Mouse (Mus musculus) spleen, postnatal 4 days (tissue): ENCODE results near the gene Lpp.

Experiments
- DNase-seq, 2 experiments: peaks; one replicate each; pipeline ENCODE4 v3.0.0; 2022; ENCODE audit warnings: low spot score in 2 of 2

Gene Lpp

GRCm38 (mm10) chr16:24501628-24502294 lies 108.5 kb downstream of the Lpp start:
- DNase-seq = no peak

DNA sequence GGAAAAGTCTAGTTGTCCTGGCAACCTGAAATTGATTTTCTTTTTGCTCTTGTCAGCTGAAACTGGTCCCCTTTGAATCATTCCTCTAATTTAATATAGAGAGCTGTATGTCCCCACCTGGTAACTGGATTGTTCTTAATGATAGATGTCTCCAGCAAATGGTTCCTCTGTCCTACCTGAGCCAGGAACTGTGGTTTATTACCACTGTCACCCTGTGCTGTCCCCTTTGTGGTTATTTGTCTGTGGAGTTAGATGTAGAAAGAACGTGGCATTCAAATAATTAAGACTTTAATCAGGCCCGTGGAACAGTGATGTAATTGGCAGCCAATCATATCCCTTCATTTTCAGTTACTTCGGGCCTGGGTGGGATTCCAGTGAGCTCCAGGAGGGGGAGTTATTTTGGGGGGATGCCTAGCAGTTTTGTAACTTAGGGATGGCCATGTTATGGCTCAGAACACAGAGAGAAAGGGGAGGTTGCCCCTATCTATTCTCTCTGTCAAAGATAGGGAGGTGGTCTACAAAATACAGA lies 109.1 kb downstream of the Lpp start:
- DNase-seq = no peak

- DNase-seq = no peak
Measured at GRCm38 (mm10) chr16:24504838-24505605, 111.7 kb downstream of the Lpp start.

GRCm38 (mm10) chr16:24506237-24506636 lies 112.9 kb downstream of the Lpp start:
- no peak for DNase-seq

GRCm38 (mm10) chr16:24506740-24507139 lies 113.4 kb downstream of the Lpp start:
- no peak for DNase-seq

- no peak for DNase-seq
Measured at GRCm38 (mm10) chr16:24507927-24508540, 114.7 kb downstream of the Lpp start.

- DNase-seq = no peak
Measured at GRCm38 (mm10) chr16:24509100-24509812, 115.9 kb downstream of the Lpp start.

DNA sequence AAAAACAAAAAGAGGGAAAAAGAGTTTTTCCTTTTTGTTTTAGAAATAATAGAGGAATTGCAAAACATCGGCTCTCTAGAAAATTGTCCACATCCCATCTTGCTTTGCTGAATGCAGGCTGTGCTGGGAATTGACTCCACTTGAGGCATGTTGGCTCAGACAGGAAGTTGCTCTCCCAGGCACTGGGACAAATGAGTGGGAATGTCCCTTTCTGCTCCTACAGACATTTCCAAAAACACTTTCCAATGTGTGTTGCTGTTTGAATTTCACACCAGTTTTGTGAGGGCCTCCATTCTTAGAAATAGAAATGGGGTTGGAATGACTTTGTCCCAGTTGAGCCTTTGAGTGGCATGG lies 116.5 kb downstream of the Lpp start:
- DNase-seq = no peak

- DNase-seq = no peak
Measured at GRCm38 (mm10) chr16:24513228-24513627, 119.9 kb downstream of the Lpp start.

DNA sequence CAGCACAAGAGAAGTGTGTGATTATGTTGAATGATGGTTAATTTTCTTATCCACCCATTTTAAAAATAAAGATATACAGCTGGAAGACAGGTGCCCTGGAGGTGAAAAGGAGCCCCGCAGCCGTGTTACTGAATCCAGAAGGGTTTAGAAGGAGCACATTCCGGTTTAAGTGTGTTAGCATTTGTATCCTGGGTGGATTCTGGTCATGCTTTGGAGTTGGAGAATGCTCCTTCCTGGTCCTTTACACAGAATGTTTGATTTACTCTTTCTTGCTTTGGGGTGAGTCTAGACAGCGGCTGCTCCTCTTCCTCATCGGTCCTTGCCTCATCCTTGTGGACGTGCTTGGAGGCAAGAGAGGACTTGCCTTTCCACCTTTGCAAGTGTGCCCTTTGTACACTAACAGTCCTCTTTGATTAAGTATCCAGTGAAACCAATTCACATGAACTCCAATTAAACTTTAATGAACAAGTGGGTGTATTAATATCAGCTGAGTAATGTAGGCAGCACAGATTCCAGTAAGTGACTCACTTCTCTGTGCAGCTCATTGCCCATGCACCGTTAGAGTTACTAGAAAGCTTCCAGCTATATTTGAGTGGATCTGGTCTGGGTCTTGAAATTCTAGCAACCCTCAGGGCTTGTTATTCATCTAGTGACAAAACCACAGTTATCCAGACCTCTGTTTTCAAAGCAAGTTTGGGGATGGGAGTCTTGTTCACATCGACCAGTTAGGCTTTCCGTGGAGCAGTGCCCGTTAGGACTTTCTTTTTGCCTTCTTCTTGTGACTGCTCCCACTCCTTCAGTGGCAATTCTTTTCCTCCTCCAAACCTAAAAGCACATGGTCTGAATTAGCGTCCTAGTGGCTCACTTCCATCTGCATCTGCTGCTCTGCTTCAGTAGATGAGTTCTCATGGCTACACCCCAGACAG lies 121.8 kb downstream of the Lpp start:
- no peak for DNase-seq

GRCm38 (mm10) chr16:24516993-24517392 lies 123.7 kb downstream of the Lpp start:
- DNase-seq = no peak

DNA sequence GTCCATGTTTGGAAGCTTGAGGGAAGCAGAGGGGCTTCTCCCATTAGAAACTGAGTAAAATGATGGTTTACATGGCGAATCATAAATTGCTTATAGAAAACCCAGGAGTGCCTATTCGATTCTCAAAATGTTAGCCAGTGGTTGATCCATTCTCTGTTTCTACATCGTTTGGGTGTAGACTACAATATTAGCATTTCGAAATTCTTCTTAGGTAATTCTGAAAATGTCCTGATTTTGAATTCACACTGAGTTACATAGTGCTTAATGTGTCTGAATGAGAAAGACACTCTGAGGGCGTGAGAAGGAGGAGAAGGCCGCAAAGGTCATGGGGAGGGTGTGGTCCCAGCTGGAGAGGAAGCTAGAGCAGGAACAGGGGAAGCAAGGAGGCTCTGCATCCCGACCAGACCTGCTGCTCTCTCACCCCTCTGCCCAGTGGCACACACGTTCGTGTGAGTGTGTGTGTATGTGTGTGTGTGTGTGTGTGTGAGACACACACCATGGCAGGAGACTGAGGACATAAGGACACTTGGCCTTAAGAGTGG lies 124.3 kb downstream of the Lpp start:
- DNase-seq = no peak

- DNase-seq = no peak
Measured at GRCm38 (mm10) chr16:24518785-24519184, 125.5 kb downstream of the Lpp start.

- DNase-seq = no peak
Measured at GRCm38 (mm10) chr16:24527219-24527618, 133.9 kb downstream of the Lpp start.

GRCm38 (mm10) chr16:24531681-24532080 lies 138.4 kb downstream of the Lpp start:
- DNase-seq = no peak

DNA sequence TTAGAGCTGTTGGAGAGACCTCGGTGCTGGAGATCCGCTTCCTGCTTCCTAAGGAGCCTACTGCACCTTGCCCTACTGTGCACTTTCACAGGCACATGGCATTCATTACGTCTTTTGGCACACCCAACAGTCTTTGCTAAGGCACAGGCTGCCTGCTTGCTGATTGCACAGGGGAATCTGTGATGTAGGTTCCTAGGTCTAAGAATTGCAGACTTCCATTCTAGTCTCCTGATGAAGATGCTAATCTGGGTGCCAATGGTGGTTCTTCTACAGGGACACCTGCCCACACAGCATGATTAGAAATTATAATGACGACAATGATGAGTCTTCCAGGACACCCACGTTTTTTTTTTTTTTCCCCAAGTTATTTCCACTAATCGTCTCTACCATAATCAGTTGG lies 141.9 kb downstream of the Lpp start:
- DNase-seq = no peak

DNA sequence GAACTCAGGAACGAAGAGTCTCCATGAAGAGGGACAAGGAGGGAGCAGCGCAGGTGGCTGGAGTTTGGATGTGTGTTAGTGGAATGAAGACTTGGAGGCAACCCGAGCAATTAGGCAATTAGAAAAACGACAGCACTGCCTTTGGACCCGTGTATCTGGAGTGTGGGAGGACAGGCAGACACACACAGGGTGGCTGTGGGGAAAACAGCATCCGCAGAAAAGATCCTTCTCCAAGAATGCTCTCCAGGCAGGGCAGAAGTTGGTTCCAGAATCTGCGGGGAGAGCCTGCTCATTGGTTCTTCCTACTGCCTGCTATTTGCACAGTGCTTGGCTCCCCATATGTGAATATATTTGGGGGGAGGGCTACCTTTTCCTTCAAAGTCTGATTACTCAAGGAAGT lies 143.0 kb downstream of the Lpp start:
- no peak for DNase-seq

- DNase-seq = no peak
Measured at GRCm38 (mm10) chr16:24539003-24539402, 145.7 kb downstream of the Lpp start.

DNA sequence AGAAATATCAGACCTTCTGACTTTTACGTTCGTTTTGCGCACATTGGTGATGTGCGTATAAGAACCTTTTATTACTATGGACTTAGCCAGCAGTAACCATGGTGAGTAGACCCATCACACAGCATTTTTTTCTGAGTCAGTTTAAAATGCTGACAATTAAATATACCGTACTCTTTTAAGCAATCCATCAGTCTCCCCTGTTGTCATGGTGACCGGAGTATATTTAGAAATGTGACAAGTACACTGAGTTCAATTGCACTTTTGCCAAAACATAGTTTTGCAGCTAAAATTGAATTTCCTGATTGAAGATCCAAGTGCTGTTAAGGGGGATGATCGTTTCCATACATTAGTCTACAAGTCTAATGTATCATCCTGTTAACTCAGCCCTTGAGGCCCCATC lies 149.6 kb downstream of the Lpp start:
- no peak for DNase-seq

GRCm38 (mm10) chr16:24545366-24545765 lies 152.1 kb downstream of the Lpp start:
- DNase-seq = no peak

DNA sequence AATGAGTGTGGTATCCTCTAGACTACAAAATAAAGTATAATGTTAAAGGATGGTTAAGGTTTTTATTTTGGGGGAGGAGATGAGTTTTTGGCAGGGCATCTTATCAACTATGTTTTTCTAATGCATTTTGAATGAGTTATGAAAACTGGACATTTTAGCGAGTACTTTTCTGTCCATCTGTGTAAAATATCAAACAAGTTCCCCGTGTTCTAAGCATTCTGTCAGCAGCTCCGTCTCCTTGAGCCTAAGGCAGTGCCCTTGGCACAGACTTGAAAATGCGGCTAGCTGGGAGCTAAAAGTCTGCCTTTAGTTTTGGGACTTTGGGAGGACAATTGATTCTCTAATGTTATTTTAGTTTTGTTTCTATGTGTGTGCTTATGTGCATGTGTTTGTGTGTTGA lies 165.2 kb downstream of the Lpp start:
- no peak for DNase-seq
